Mouse (Mus musculus) ovary, postnatal 10 days (tissue): ENCODE measurements around the gene Kif18b.
A peak's percentile ranks its signal among the peaks of the same experiment; 100 is the strongest.

Source experiments
- DNase-seq: peaks from one replicate; pipeline ENCODE4 v3.0.0; 2022; ENCODE audit warnings: low spot score

Gene Kif18b

GRCm38 (mm10) chr11:102880585-102881313, 44.2 kb downstream of the Kif18b start, which contains the start of the genes Eftud2 and Ccdc103:
TSS of gene Eftud2 (minus strand) at chr11:102880985.
TSS of gene Ccdc103 (plus strand) at chr11:102881204.
- DNase-seq: peak; percentile 95

DNA sequence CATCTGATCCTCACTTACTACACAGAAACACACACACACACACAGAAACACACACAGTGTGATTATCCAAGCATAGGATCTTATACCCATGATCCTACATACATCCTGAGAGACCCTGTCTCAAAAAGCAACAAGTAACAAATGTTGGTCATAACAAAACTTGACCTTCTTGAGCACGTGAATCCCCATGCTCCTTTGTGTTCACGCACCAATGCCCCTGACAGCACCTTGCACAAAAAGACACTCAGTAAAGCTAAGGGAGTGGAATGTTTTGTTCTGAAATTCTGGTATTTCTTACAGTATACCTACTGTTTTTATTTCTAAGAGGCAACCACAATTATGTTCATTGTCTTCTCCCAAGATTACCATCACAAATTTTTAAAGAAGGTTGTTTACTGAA, 45.4 kb downstream of the Kif18b start:
- DNase-seq: no peak

DNA sequence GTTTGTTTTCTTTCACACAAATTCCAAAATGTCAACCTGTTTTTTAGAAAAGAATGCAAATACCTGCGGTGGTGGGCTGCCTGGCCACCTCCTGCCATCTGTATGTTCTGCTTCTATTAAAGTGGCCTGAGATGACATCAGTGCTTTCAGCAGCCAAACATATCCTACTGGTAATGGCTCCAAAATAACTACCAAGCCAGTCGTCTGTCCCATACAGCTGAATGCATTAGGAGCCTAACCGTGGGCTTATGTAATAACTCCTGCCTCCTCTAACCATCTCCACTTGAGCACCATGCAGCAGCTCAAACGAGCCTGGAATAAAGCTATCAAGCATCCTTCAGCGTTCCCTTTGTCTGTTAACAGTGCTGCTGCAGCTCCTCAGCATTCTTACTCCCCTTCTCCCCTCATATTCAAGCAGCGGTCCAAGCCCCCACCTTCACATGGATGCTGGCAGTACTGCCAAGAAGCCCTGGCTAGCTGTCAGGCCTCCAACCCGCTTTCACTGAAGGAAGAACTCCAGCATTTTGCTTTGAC, 50.1 kb downstream of the Kif18b start:
- DNase-seq: no peak

DNA sequence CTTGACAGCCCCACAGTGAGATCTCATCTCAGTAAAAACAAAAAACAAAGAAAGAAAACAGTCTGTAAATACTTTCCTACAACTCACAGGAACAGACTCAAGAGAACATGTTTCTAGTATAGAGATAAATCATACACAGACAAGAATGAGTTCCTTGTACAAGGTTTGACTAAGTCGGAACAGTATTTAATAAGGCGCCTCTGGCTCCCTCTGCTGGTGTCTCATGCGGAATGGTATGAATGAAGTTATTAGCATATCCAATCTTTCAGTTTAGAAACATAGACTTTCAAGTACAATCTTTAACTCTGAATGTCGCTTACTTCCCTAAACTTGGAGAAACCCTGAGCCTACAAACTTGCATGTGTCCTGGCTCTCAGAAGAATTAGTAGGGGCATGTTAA, 60.7 kb downstream of the Kif18b start:
- DNase-seq: peak; percentile 20

- no peak for DNase-seq
These were observed 65.0 kb downstream of the Kif18b start for GRCm38 (mm10) chr11:102859933-102860332.

DNA sequence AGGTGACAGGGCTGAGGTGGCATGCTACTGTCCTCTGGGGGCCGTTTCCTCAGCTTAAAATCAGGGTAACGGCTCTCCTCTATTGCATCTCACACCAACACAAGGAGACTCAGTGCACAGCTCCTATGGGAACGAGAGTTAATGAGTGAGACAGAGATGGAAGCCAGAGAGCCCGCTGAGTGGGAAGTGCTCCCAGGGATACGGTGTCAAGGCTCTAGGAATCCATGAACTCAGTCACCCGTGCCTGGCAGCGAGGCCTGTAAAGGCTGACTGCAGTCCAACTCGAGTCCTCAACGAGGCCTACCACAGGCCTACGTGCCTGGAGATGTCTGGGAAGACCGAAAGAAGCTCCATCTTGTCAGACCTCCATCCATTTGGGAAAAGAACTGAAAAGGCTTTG, 66.0 kb downstream of the Kif18b start:
- no peak for DNase-seq

DNA sequence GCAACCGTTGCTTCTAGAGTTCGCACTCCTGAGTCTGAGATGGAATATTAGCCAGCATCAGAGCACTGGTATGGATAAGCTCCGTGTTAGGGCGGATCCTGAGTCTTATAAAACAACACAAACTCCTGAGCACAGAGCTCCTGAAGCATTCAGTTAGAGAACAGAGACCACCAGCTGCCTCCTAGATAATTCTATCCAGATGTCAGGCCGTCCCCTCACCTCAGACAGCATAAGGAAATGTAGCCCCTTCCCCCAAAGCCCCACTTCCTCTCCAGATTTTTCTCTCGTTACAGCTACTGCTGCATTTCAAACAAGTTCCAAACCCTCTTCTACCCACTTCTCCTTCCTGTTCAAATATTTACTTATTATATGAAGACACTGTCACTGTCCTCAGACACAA, 69.0 kb downstream of the Kif18b start:
- no peak for DNase-seq
